Mouse (Mus musculus) kidney, postnatal 4 days (tissue): Measurements from ENCODE around the gene Tmem189.
A peak's percentile ranks its signal among the peaks of the same experiment; 100 is the strongest.
"Not testable (repeated sequence)": the region's sequence is repeated elsewhere in the genome, so short reads cannot be mapped to it uniquely, and the experiment has no call there.

Experiments
- DNase-seq, 2 experiments: peaks; one replicate each; pipeline ENCODE4 v3.0.0; 2021; ENCODE audit warnings: mixed read lengths in 2 of 2

The Tmem189 gene

GRCm38 (mm10) chr2:167617472-167617871 is 72.2 kb downstream of the Tmem189 start:
- no peak for DNase-seq

DNA sequence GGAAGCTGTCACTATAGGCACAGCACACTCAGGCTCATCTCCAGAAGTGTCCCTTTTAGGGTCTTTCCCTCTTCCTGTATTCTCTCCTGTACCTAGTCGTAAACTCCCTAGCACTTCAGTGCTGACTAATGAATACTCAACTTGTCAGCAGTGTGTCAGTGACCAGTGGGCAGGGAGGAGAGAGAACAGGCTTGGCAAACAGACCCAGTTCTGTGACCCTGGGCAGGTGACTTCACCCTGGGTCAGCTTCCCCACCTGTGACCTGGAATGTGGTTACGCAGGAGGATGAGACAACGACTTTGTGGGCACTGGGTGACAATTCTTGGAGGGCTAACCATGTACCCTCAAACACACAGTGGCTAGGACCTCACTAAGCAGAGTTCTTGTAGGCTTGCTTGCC is 72.6 kb downstream of the Tmem189 start:
- no peak for DNase-seq

DNA sequence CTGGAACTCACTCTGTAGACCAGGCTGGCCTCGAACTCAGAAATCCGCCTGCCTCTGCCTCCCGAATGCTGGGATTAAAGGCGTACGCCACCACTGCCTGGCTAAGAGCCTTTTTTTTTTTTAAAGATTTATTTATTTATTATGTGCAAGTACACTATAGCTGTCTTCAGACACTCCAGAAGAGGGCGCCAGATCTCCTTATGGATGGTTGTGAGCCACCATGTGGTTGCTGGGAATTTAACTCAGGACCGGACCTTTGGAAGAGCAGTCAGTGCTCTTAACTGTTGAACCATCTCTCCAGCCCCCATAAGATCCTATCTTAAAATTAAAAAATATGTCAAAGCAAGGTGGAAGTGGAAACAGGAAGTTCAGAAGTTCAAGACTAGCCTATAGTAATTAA is 76.3 kb downstream of the Tmem189 start:
- not testable (repeated sequence) for DNase-seq

- no peak for DNase-seq
These were observed 77.5 kb downstream of the Tmem189 start for GRCm38 (mm10) chr2:167612122-167612521.

DNA sequence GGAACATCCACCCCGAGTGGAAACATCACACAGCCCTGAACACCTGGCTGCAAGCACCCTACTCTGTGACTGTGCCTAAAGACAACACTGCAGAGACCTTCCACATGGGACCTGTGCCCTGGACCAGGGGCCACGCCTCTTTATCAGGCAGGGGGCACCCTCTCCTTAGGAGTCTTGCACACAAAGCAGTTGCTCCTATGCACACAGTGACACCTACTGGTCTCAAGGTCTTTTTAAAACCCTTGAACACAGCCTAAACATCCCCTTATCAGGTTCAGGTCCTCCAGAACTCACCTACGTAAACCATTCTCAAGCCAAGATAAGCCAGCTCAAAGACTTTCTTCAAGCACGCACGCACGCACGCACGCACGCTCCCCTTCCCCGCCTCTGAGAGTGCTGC is 78.3 kb downstream of the Tmem189 start:
- DNase-seq: no peak

GRCm38 (mm10) chr2:167606745-167607123 is 82.9 kb downstream of the Tmem189 start:
- no peak for DNase-seq

DNA sequence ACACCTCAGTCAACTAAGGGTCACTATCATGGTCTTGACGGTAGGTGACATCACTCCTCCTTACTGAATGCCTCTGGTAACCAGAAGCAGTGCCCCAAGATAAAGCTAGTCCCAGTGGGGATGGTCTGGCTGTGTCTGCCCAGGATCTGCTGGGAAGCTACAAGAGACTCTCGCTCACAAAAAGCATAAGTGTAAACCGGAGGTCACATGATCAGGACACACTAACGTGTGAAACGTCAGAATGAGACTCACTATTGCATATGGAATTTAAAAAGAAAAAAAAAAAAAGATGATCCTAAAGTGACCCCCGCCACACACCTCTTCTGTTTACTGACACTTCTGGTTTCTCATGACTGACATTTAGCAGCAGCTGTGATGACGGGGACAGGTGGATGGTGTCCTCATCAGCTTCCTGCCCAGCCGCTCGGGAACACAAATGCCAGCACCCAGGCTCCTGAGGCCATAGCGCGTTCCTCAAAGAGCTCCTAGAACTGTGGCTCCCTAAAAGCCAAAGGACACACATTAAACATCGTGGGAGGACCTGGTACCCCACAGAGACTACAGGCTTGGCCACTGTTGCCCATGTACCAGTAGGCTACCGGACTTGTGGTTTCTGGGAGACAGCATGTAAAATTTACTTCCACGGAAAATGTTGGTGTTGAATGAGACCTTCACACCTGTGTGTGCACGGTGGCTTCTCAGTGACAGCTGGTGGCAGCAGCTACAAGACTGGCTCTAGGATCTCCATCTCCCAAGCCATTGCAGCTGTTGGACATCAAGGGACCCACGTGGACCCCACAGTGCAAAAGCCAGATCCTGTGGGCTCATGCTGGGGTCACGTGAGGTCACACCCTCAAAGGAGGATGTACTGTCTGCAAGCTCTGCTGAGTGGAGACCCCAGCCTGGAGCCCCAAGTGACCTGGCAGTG is 83.5 kb downstream of the Tmem189 start:
- no peak for DNase-seq

- peak; percentile 96 to 97 for DNase-seq
These were observed 84.3 kb downstream of the Tmem189 start for GRCm38 (mm10) chr2:167605178-167605794.

- DNase-seq: peak; percentile 69 to 74
These were observed 86.6 kb downstream of the Tmem189 start for GRCm38 (mm10) chr2:167602978-167603377.

GRCm38 (mm10) chr2:167602364-167602763 is 87.3 kb downstream of the Tmem189 start:
- no peak for DNase-seq

- DNase-seq: no peak
These were observed 89.1 kb downstream of the Tmem189 start for GRCm38 (mm10) chr2:167600481-167600995.

- peak in 1 of 2 experiments; percentile 28 for DNase-seq
These were observed 89.7 kb downstream of the Tmem189 start for GRCm38 (mm10) chr2:167599917-167600316.

DNA sequence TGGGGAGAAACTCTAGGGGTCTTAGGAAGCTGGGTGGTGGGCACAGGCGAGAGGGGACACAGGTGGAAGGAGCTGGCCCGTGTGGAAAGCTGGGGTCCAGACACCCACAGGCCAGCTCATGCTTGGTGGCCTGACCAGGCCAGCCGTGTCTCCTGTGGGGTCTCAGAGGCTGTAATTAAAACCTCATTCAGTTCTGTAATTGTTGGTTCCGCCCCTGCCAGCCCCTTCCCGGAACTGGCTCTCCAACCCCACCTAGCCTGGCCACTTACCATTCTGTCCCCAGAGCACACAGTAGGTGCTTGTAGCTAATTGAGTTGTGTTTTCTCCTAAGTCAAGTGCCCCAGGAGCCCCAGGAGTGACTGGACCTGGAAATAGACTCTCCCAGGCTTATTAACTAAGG is 90.4 kb downstream of the Tmem189 start:
- DNase-seq: no peak

- peak; percentile 79 to 86 for DNase-seq
These were observed 92.0 kb downstream of the Tmem189 start for GRCm38 (mm10) chr2:167597492-167598186.

DNA sequence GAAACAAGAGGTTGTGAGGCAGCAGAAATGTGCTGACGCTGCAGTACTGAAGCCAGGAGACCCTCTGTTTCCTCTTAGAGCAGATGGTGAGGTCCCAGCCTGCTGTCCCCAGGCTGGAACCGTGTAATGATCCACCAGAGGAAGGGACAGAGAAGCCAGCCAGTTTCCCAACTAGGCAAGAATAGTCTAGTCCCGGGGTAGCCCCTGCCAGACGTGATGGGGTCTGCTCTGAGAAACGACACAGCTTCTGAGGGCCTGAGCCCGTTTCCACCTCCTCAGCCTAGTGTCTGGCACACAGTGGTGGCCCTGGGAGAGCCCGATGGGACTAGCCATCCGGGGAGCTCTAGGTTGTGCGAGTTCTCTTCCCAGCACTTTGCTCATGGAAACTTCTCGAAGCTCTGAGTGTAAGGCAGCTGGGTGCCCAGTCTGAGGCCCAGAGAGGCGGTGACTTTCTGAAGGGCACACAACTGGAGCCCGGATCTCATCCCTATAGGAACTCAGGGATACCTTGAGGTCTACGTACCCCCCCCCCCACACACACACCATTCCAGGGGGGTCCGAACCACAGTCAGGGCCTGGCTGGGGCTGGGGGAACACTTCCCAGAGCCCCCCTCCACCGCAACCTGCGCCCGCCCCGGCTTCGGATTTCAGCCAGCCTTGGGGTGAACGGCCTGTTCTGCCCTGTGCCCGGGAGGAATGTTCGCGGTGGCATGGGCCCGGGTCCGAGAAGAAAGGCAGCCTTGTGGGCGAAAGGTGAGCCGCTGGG is 92.7 kb downstream of the Tmem189 start:
- DNase-seq: peak; percentile 40 to 51

GRCm38 (mm10) chr2:167596262-167596661 is 93.4 kb downstream of the Tmem189 start:
- DNase-seq: no peak

GRCm38 (mm10) chr2:167595761-167596171 is 93.9 kb downstream of the Tmem189 start:
- peak; percentile 58 to 70 for DNase-seq

DNA sequence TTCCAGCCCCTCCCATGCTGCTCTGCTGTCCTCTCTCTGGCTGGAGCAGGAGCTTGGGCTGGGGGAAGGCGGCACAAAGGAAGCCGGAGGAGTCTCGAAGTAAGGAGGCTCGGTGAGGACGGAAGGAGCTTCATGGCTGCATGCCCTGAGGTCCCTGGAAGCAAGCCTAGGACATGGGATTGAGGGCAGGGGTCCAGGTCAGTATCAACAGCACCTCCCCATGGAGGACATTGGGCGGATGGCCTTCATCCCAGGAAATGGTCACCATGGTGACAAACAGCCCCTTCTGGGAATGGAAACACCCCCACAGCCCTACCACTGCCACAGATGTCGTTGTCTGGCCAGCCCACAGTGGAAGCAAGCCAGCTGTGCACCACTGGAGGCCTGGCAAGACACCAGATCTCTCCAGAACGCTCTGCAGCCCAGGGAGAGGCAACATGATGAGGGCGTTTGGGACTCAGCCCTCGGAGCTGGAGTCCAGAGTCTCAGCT is 95.1 kb downstream of the Tmem189 start:
- peak; percentile 86 to 90 for DNase-seq

DNA sequence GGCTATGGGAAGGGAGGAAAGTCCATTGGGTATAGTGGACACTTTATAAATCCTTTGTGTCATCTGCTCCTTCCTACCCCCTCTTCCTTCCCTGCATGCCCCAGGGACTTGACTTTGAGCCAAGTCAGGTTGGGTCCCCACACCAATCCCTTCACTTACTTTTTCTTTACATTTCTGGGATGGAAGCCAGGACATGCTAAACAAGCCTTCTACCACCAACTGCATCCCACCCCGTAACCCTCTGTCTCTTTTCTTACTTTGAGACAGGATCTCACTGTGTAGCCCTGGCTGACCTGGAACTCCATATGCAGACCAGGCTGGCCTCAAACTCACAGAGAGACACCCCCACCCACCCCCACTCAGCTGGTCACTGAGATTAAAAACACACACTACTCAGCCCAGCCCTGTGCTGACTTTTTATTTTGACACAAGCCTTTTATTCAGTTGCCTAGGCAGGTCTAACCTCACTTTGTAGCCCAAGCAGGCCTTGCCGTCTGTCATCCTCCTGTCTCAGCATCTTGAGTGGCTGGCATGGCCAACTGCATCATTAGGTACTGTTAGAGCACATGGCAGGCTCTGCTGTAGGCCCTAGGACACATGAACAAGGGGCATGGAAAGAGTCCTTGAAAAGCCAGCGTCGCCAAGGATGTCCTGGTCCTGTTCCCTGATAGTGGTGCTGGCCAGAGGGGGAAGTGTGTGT is 95.9 kb downstream of the Tmem189 start:
- no peak for DNase-seq
